Mouse (Mus musculus): ENCODE measurements around the gene Dbndd2. TPM values are rescaled to one million over a fixed set of nuclear protein-coding genes. Genes with fewer than 3 reads are reported as not detected.

Gene Dbndd2
- polyA plus RNA-seq, 1 experiment from 2014 or later: 0.94 TPM

DNA sequence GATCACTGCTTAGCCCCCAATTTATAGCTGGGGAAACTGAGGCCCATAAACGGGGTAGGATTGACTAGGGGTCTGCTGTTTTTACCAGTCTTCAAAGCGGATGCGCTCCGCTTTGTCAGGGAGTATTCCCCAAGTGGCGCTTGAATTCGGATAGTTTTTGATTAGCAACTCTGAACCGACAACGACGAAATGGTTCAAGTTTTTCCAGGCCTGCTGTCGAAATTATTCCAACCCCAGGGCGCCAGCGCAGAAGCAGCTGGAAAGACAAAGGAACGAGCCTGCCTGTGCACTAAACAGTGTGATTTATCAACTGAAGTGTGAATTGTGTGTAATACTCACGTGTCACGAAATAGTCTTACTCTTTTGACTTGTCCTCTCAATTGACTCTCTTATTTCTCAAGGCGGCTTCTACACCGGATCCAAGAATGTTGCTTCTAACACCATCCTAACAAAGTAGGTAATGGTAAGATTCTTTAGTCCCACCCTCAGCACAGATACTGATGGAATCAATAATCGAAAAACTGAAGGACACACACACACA is 42.4 kb upstream of the Dbndd2 start, which contains the start of gene Sdc4:
Gene Sdc4, minus strand, starts transcription at position 428 of the 541 bp plus-strand sequence.
- Histone ChIP-seq H3K27me3 (replicated peaks) (peaks cover 59% of the 10 kb centered on the region), H3K4me3 (peak within 1 kb of the TSS; percentile 56), H3K27ac (no peak within 1 kb of the TSS), H3K4me1 (0 out of 2 replicates have a peak, but pooled peaks cover 4% of the 10 kb centered on the region), H3K4me2 (peak within 1 kb of the TSS; percentile 57), H3K36me3 (no peaks in the 10 kb centered on the region), H3K9ac (peak within 1 kb of the TSS; percentile 62), H3K9me3 (replicated peaks) (no peaks in the 10 kb centered on the region)
- 9% methylated on average over 18 of the region's 18 CpGs for WGBS (ENCODE audit: insufficient replicate concordance)
- no peak for ATAC-seq

DNA sequence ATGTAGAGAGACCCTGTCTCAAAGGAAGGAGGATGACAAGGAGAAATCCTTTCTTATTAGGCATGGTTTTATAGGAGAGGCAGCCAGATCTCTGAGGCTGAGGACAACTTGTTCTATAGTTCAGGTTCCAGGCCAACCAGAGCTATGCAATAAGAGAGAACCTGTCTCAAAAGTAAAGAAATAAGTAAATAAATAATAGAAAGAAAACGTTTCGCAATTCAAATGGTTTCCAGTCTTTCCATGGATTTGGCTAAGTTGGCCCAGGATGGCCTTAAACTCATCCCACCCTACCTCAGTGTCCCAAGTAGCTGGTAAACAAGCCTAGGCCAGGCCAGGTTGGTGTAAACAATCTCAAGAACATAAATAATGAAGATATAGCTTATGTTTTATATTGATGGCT is 41.2 kb upstream of the Dbndd2 start:
- WGBS (ENCODE audit: insufficient replicate concordance): 58% methylated on average over 2 of the region's 2 CpGs
- no peak overlapping the region for H3K4me2 ChIP-seq
- H3K9ac ChIP-seq: no peak overlapping the region
- no peak overlapping the region for H3K27ac ChIP-seq
- 0 out of 2 replicates have a peak, but pooled peaks cover 4% of the 10 kb centered on the region for H3K4me1 ChIP-seq
- H3K36me3 ChIP-seq: no peaks in the 10 kb centered on the region
- H3K9me3 ChIP-seq (replicated peaks): no peaks in the 10 kb centered on the region
- H3K27me3 ChIP-seq (replicated peaks): peaks cover 59% of the 10 kb centered on the region
- ATAC-seq: no peak
- H3K4me3 ChIP-seq: no peak overlapping the region

DNA sequence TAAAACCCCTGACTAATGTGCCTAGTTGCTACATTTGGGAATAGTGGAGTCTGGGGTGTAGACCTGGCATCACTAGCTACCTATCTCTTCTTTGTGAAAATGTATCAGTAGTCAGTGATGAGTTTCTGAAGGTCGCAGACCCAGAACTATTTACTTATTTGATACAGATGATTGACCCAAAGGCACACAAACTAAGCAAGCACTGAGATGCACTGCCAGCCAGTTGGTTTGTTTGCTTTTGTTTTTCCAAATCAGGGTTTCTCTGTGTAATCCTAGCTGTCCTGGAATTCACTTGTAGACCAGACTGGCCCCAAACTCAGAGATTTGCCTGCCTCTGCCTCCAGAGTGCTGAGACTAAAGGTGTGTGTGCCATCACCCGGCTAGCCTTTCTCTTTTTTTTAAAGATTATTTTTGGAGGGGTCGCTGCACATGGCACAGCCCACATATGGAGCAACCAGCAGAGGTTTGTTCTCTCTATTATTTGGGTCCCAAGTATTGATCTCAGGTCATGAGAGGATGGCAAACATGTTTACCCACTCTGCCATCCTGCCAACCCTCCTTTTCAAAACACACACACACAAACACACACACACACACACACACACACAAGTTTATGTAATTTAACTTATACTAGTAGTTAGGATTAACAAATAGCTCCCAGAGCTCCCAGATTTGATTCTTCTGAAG is 40.4 kb upstream of the Dbndd2 start:
- Histone ChIP-seq H3K27me3 (replicated peaks) (peaks cover 52% of the 10 kb centered on the region), H3K9ac (no peak overlapping the region), H3K4me3 (no peak overlapping the region), H3K27ac (no peak overlapping the region), H3K9me3 (replicated peaks) (no peaks in the 10 kb centered on the region), H3K36me3 (no peaks in the 10 kb centered on the region), H3K4me2 (no peak overlapping the region), H3K4me1 (0 out of 2 replicates have a peak, but pooled peaks cover 4% of the 10 kb centered on the region)
- no peak for ATAC-seq
- 54% methylated on average over 3 of the region's 3 CpGs for WGBS (ENCODE audit: insufficient replicate concordance)

- H3K9me3 ChIP-seq (replicated peaks): no peaks in the 10 kb centered on the region
- 0 out of 2 replicates have a peak, but pooled peaks cover 2% of the 10 kb centered on the region for H3K4me1 ChIP-seq
- H3K36me3 ChIP-seq: no peaks in the 10 kb centered on the region
- no peak overlapping the region for H3K27ac ChIP-seq
- peaks cover 46% of the 10 kb centered on the region for H3K27me3 ChIP-seq (replicated peaks)
- WGBS (ENCODE audit: insufficient replicate concordance): 44% methylated on average over 3 of the region's 3 CpGs
- no peak overlapping the region for H3K4me3 ChIP-seq
- no peak overlapping the region for H3K4me2 ChIP-seq
- ATAC-seq: no peak
- H3K9ac ChIP-seq: no peak overlapping the region
These were observed 39.8 kb upstream of the Dbndd2 start for GRCm38 (mm10) chr2:164446086-164446469.

DNA sequence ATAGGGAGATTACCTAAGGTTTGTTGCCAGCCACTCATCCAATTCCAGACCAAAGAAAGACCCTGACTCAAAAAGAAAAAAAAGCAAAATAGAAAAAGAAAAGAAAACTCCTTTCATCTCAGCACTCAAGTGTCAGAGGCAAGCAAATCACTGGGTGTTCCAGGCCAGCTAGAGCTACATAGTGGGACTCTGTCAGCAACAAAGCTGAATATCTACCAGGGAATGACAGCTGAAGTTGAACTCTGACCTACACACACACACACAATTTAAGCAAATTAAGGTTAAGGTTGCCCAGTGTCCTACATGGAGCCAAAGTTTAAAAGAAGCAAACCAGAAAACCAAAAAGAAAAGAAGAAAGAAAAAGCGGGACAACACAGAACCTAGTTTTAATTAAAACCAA is 37.8 kb upstream of the Dbndd2 start:
- WGBS (ENCODE audit: insufficient replicate concordance): 42% methylated on average over 1 of the region's 1 CpGs
- Histone ChIP-seq H3K4me3 (no peak overlapping the region), H3K9ac (no peak overlapping the region), H3K9me3 (replicated peaks) (no peaks in the 10 kb centered on the region), H3K36me3 (no peaks in the 10 kb centered on the region), H3K27me3 (replicated peaks) (peaks cover 36% of the 10 kb centered on the region), H3K27ac (no peak overlapping the region), H3K4me2 (no peak overlapping the region), H3K4me1 (no peaks in the 10 kb centered on the region)
- no peak for ATAC-seq

GRCm38 (mm10) chr2:164448921-164449320 is 37.0 kb upstream of the Dbndd2 start:
- Histone ChIP-seq H3K27ac (no peak overlapping the region), H3K36me3 (no peaks in the 10 kb centered on the region), H3K4me3 (no peak overlapping the region), H3K27me3 (replicated peaks) (peaks cover 29% of the 10 kb centered on the region), H3K4me2 (no peak overlapping the region), H3K9ac (no peak overlapping the region), H3K9me3 (replicated peaks) (no peaks in the 10 kb centered on the region), H3K4me1 (0 out of 2 replicates have a peak, but pooled peaks cover under 1% of the 10 kb centered on the region)
- no peak for ATAC-seq
- 60% methylated on average over 5 of the region's 5 CpGs for WGBS (ENCODE audit: insufficient replicate concordance)

GRCm38 (mm10) chr2:164449341-164450042 is 36.4 kb upstream of the Dbndd2 start:
- ATAC-seq: no peak
- H3K27me3 ChIP-seq (replicated peaks): peaks cover 23% of the 10 kb centered on the region
- peaks cover 4% of the 10 kb centered on the region; the same call in 1 of the 2 replicates for H3K4me1 ChIP-seq
- H3K9me3 ChIP-seq (replicated peaks): no peaks in the 10 kb centered on the region
- H3K9ac ChIP-seq: no peak overlapping the region
- 71% methylated on average over 14 of the region's 14 CpGs for WGBS (ENCODE audit: insufficient replicate concordance)
- H3K36me3 ChIP-seq: no peaks in the 10 kb centered on the region
- H3K27ac ChIP-seq: no peak overlapping the region
- H3K4me3 ChIP-seq: no peak overlapping the region
- H3K4me2 ChIP-seq: no peak overlapping the region

GRCm38 (mm10) chr2:164452000-164452676 is 33.8 kb upstream of the Dbndd2 start:
- Histone ChIP-seq H3K4me1 (peaks cover 11% of the 10 kb centered on the region; the same call in 1 of the 2 replicates), H3K27ac (no peak overlapping the region), H3K9me3 (replicated peaks) (no peaks in the 10 kb centered on the region), H3K36me3 (no peaks in the 10 kb centered on the region), H3K4me3 (no peak overlapping the region), H3K9ac (no peak overlapping the region), H3K4me2 (no peak overlapping the region), H3K27me3 (replicated peaks) (peaks cover 24% of the 10 kb centered on the region; the same call in 1 of the 2 replicates)
- ATAC-seq: no peak
- 56% methylated on average over 12 of the region's 13 CpGs for WGBS (ENCODE audit: insufficient replicate concordance)

DNA sequence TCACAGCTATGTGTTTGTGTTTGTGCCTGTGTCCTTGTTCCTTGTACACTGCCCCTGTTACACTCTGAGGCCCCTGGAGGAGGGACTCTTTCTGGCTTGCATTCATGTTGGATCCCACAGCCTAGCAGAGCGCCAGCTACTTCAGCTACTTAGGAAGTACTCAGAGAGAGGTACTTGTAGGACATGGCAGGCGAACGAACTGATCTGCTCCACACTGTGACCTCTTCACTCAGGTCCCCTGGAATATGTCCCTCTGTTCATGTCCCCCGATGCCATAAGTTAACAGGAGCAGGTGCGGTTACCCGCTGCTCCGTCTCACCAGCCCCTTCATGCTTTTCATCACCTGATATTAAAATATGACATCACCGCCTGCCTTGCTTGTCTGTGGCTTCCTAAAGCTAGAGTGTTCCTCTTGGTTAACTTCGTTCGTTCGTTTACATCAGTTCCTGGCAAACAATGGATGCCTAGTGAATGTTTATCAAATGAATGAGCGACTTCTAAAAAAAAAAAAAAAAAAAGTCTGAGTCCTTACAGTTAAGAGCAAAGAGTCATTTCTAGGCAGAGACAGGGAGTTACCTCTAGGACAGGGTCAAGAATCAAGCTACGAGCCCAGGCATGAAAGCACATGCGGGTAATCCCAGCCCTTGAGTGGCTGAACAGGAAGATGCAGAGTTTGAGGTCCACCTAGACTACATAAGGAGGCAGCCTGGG is 32.7 kb upstream of the Dbndd2 start:
- peaks cover 29% of the 10 kb centered on the region; the same call in 1 of the 2 replicates for H3K27me3 ChIP-seq (replicated peaks)
- ATAC-seq: no peak
- 64% methylated on average over 14 of the region's 14 CpGs for WGBS (ENCODE audit: insufficient replicate concordance)
- peaks cover 11% of the 10 kb centered on the region; the same call in 1 of the 2 replicates for H3K4me1 ChIP-seq
- H3K9ac ChIP-seq: no peak overlapping the region
- no peaks in the 10 kb centered on the region for H3K9me3 ChIP-seq (replicated peaks)
- no peak overlapping the region for H3K4me3 ChIP-seq
- H3K36me3 ChIP-seq: no peaks in the 10 kb centered on the region
- no peak overlapping the region for H3K4me2 ChIP-seq
- no peak overlapping the region for H3K27ac ChIP-seq

DNA sequence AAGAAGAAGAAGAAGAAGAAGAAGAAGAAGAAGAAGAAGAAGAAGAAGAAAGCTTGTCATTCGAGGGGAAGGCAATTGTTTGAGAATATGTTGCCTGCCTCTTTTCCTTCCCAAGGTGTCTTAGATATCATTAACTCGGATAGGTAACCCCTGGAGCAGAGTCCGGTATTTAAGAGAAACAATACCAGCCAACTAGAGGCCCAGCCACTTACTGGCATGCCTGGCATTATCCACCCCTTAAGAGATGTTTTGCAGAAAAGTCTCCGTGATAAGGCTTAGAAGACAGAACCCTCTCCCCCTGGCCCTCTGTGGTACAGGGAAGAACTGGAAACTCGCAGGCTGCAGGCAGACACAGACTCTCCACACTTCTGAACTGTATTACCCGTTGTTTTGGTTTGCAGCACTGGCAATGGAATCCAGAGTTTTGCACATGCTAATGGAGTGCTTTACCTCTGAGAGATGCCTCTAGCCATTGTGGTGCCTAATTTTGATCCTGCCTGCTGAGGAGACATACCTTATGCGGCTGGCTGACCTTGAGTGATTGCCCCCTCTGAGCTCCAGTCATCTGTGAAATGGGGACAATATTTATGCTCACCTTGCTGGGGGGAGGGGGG is 31.9 kb upstream of the Dbndd2 start:
- Histone ChIP-seq H3K9me3 (replicated peaks) (no peaks in the 10 kb centered on the region), H3K4me2 (no peak overlapping the region), H3K4me1 (peaks cover 11% of the 10 kb centered on the region; the same call in 1 of the 2 replicates), H3K36me3 (no peaks in the 10 kb centered on the region), H3K4me3 (no peak overlapping the region), H3K9ac (no peak overlapping the region), H3K27me3 (replicated peaks) (peaks cover 34% of the 10 kb centered on the region), H3K27ac (no peak overlapping the region)
- 52% methylated on average over 7 of the region's 7 CpGs for WGBS (ENCODE audit: insufficient replicate concordance)
- ATAC-seq: no peak

- peaks cover 11% of the 10 kb centered on the region; the same call in 1 of the 2 replicates for H3K4me1 ChIP-seq
- H3K4me3 ChIP-seq: no peak overlapping the region
- H3K27ac ChIP-seq: no peak overlapping the region
- H3K27me3 ChIP-seq (replicated peaks): peaks cover 34% of the 10 kb centered on the region
- no peak overlapping the region for H3K9ac ChIP-seq
- H3K9me3 ChIP-seq (replicated peaks): no peaks in the 10 kb centered on the region
- 44% methylated on average over 10 of the region's 10 CpGs for WGBS (ENCODE audit: insufficient replicate concordance)
- no peaks in the 10 kb centered on the region for H3K36me3 ChIP-seq
- H3K4me2 ChIP-seq: no peak overlapping the region
- no peak for ATAC-seq
These were observed 31.1 kb upstream of the Dbndd2 start for GRCm38 (mm10) chr2:164454846-164455245.

All from liver, embryonic 12.5 days (tissue).